Mouse (Mus musculus) ES-E14 (cell line): Measurements from ENCODE around the gene Bspry. TPM values are rescaled to one million over a fixed set of nuclear protein-coding genes. Genes with fewer than 3 reads are reported as not detected.

Source experiments
- DNase-seq: peaks from one replicate; pipeline ENCODE4 v3.0.0-alpha.2; 2013; ENCODE audit warnings: low read depth, low spot score
- H3K27ac ChIP-seq: 2 replicates; pipeline ENCODE4 v1.5.1; 2012; ENCODE audit warnings: low read depth, mild to moderate bottlenecking, low read length, moderate library complexity, mixed read lengths; ENCODE audit not compliant: poor library complexity, insufficient read depth, severe bottlenecking
- H3K36me3 ChIP-seq: 2 replicates; pipeline ENCODE4 v1.6.1; 2012; ENCODE audit warnings: mild to moderate bottlenecking, low read length, moderate library complexity, mixed read lengths; ENCODE audit not compliant: control insufficient read depth, poor library complexity, insufficient read depth, severe bottlenecking
- H3K4me1 ChIP-seq, 2 experiments: fragments of 150-350 bp in 1 of 2; sonication (generic) in 1 of 2; 2 replicates each; pipeline ENCODE4 v1.6.1; 2012; ENCODE audit warnings: low read length in 2 of 2, mild to moderate bottlenecking in 1 of 2, mixed read lengths in 1 of 2; ENCODE audit not compliant: control insufficient read depth in 2 of 2, insufficient read depth in 2 of 2, poor library complexity in 1 of 2
- H3K4me3 ChIP-seq, 2 experiments: fragments of 150-350 bp in 1 of 2; sonication (generic) in 1 of 2; 2 replicates each; pipeline ENCODE4 v1.5.1; 2012; ENCODE audit warnings: low read length in 2 of 2, low read depth in 1 of 2, mild to moderate bottlenecking in 1 of 2, mixed read lengths in 1 of 2; ENCODE audit not compliant: insufficient read depth in 1 of 2, poor library complexity in 1 of 2, severe bottlenecking in 1 of 2
- H3K9ac ChIP-seq: 2 replicates; pipeline ENCODE4 v1.6.1; 2012; ENCODE audit warnings: low read depth, mild to moderate bottlenecking, low read length, mixed read lengths; ENCODE audit not compliant: poor library complexity, insufficient read depth, severe bottlenecking
- H3K9me3 ChIP-seq: fragments of 150-350 bp; sonication (generic); 2 replicates; pipeline ENCODE4 v1.6.1; 2012; ENCODE audit warnings: low read depth, mild to moderate bottlenecking, low read length; ENCODE audit not compliant: control insufficient read depth, insufficient read depth
- CHD2 ChIP-seq: IDR thresholded peaks from 2 replicates; pipeline ENCODE4 v1.6.1; 2014; ENCODE audit warnings: mild to moderate bottlenecking, low read depth, low read length, inconsistent platforms
- HCFC1 ChIP-seq: IDR thresholded peaks from 2 replicates; pipeline ENCODE4 v1.6.1; 2012; ENCODE audit warnings: low read length, inconsistent platforms, borderline replicate concordance; ENCODE audit not compliant: insufficient read depth
- MAFK ChIP-seq: IDR thresholded peaks from 2 replicates; pipeline ENCODE4 v1.6.1; 2014; ENCODE audit warnings: mild to moderate bottlenecking, low read depth, low read length, inconsistent platforms; ENCODE audit not compliant: insufficient read depth
- ZC3H11A ChIP-seq: IDR thresholded peaks from 2 replicates; pipeline ENCODE4 v1.6.1; 2012; ENCODE audit warnings: low read depth, mild to moderate bottlenecking, inconsistent platforms, low read length, borderline replicate concordance
- ZNF384 ChIP-seq: IDR thresholded peaks from 2 replicates; pipeline ENCODE4 v1.6.1; 2012; ENCODE audit warnings: low read depth, low read length, inconsistent platforms
- in situ Hi-C, 2 experiments: fragments of 600-800 bp; cut with MboI; formaldehyde crosslinking; loops; one replicate each; pipeline ENCODE4 v1.15.1; 2025; ENCODE audit warnings: low sequenced_read_pairs in 2 of 2, inconsistent platforms in 1 of 2; ENCODE audit not compliant: unreplicated experiment in 2 of 2
- total RNA-seq: library from RNA; depleted of rRNA; stranded (reverse); fragments of 300-350 nt; gene quantifications from 2 replicates; pipeline ENCODE4 v1.2.3, GENCODE M21; 2012; rRNA removed

The Bspry gene
- 8.9 and 12.9 TPM in 2 replicates for total RNA-seq

DNA sequence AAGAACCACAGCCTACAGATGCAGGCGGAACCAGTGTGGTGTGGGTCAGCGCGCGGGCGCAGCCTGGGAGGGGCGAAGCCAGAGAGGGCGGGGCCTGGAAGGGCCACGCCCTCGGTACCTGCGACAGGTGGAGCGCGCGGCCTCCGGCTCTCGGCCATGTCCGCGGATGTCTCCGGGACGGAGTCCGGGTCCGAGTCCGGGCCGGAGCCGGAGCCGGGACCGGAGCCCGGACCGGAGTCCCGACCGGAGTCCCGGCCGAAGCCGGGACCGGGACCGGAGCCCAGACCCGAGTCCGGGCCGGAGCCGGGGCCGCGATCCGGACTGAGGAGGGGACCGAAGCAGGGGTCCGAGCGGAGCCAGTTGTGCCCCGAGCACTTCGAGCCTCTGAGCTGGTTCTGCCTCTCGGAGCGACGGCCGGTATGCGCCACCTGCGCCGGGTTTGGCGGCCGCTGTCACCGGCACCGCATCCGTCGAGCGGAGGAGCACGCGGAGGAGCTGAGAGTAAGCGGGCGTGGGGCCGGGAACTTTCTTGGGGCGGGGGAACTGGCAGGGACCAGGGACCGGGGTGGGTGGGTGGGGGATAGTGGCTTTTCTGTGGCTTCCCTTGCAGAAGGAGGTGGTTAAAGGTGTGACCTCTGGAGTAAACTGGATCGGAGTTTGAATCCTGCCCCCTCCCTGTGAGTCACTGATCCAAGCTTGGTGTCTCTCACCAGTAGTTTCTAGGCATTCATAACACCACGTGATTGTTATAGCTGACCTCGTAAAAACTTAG lies at the start of gene Bspry:
Gene Bspry, plus strand, starts transcription at position 117 of the 772 bp plus-strand sequence.
- peak; percentile 46 for DNase-seq
- Histone ChIP-seq H3K4me1 (no peaks in the 10 kb centered on the region; a peak in 1 of 4 replicates), H3K36me3 (no peaks in the 10 kb centered on the region), H3K27ac (no peak within 1 kb of the TSS), H3K9me3 (no peaks in the 10 kb centered on the region), H3K9ac (peak within 1 kb of the TSS; percentile 78), H3K4me3 (peak within 1 kb of the TSS; percentile 65 to 78)
- in situ Hi-C loops = no loop called here
- TF ChIP-seq CHD2 (no peak), MAFK (no peak), ZNF384 (no peak), ZC3H11A (no peak), HCFC1 (no peak)

DNA sequence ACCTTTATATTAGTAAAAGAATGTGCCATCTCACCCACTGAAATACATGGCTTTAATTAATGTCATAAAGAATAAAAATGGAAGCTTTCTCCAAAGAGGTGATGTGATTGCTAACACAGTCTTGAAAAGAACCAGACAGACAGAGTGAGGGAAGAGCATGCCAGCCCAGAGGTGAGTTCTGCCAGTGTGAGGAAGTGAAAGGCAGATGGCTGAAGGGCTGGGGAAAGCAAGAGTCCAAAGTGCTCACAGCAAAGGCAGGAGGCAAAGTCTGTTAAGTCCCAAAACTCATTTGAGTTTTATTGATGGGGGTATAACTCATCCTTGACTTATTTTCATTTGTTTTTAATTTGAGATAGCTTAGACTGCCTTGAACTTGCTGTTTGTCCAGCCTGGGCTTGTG lies 49.2 kb upstream of the Bspry start:
- TF ChIP-seq MAFK (no peak), ZC3H11A (no peak), CHD2 (no peak), HCFC1 (no peak), ZNF384 (no peak)
- Histone ChIP-seq H3K9ac (no peak overlapping the region), H3K4me3 (no peak overlapping the region), H3K4me1 (peaks cover 0 to 2% of the 10 kb centered on the region in 2 experiments; a peak in 1 of 4 replicates), H3K36me3 (0 out of 2 replicates have a peak, but pooled peaks cover 2% of the 10 kb centered on the region), H3K27ac (no peak overlapping the region), H3K9me3 (no peaks in the 10 kb centered on the region)
- DNase-seq = no peak
- in situ Hi-C loops = no loop called here

DNA sequence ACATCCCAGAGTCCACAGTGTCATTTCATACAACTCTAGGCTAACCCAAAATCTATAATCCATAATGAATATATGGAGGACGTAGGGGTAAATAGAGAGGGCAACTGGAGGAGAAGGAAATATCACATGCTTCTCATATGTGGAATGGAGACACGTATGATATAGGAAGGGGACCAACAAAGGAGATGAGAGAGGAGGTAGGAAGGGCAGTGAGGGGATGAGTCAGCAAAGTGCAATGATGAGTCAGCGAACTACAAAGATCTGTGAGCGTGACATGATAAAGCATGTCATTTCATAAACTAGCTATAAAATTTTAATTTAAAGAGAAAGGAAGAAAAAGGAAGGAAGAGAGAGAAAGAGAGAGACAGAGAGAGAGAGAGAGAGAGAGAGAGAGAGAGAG lies 48.3 kb upstream of the Bspry start:
- H3K9ac ChIP-seq = no peak overlapping the region
- H3K27ac ChIP-seq = no peak overlapping the region
- TF ChIP-seq ZC3H11A (no peak), MAFK (peak; percentile 89)
- in situ Hi-C loops = no loop called here
- H3K36me3 ChIP-seq = no peaks in the 10 kb centered on the region
- no peak overlapping the region for H3K4me3 ChIP-seq
- no peaks in the 10 kb centered on the region for H3K9me3 ChIP-seq
- peaks cover 0 to 2% of the 10 kb centered on the region in 2 experiments; a peak in 1 of 4 replicates for H3K4me1 ChIP-seq
- no peak for DNase-seq

DNA sequence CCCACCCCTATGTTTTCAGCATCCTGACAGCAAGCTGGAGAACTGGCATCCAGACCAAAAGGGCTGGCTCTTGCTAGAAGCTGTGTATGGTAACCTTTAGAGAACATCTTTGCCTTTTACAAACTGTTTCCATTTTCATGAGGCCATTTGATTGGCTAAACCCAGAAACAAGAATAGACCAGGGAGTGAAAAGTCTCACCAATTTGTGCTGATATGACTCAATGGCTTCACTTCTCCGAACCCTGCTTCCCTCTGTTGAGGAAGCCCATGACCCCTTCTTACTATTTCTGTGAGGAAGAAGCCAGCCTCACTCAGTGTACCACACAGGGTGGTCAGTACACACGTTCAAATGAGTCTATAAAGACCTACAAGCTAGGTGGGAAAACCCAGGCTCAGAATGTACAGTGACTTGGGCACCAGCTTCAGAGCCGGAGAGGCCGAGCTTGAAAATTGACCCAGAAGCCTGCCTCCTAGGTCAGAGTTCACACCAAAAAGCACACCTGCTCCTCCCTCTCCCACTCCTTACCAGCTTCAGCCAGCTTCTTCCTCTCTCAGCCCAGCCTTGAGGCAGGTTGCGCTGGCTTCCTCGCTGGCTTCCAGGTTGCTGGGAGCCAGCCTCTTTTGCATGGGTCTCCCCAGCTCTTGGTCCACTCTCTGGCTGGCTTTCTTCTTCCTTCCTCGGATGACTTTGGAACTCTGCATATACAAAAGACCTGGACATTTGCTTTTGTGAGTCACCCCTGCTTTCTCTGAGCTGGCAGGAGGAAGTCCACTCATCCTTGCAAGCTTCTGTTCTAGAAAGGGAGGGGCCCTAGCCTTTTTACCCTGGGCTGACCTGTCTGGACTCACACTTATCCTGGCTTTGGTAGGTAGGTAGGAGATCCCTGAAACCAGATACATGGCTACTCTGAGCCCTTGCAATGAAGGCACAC lies 45.6 kb upstream of the Bspry start:
- Histone ChIP-seq H3K9me3 (no peaks in the 10 kb centered on the region), H3K4me1 (no peaks in the 10 kb centered on the region), H3K36me3 (no peaks in the 10 kb centered on the region), H3K9ac (no peak overlapping the region), H3K27ac (no peak overlapping the region), H3K4me3 (no peak overlapping the region)
- TF ChIP-seq ZC3H11A = no peak
- TF ChIP-seq MAFK = no peak
- TF ChIP-seq HCFC1 = no peak
- no peak for TF ChIP-seq ZNF384
- no peak for TF ChIP-seq CHD2
- no peak for DNase-seq
- in situ Hi-C loops = no loop called here
